ENCODE assay signal across 20 mouse cellular contexts in genomic region chr17:8138116-8138515, GRCm38 (mm10). TPM values are rescaled to one million over a fixed set of nuclear protein-coding genes. Genes with fewer than 3 reads are reported as not detected.
"Had no signal": no experiment of that assay in that cellular context is flagged by ENCODE, and none has a peak within 500 bp of the region (broad histone marks: within the 10 kb centered on the region; RNA-seq: fewer than 3 reads in every experiment).

No protein-coding gene starts in this region.

RNA-seq across cellular contexts. Expression of gene Gm49673, which starts 9.5 kb away (rescaled TPM):
- total RNA-seq: left cerebral cortex, postnatal 4 days; liver, adult 2 months; megakaryocyte progenitor cell, adult 5-6 weeks; megakaryocyte, adult 5-6 weeks; megakaryocyte-erythroid progenitor cell, adult 5-6 weeks had no signal
- polyA plus RNA-seq: limb, embryonic 10.5 days; limb, embryonic 12.5 days; limb, embryonic 15.5 days; liver, embryonic 12.5 days; liver, embryonic 13.5 days; liver, embryonic 15.5 days; liver, embryonic 16.5 days; liver, postnatal 0 days; lung, embryonic 14.5 days; lung, embryonic 16.5 days; macrophage; midbrain, embryonic 11.5 days; midbrain, embryonic 12.5 days; midbrain, embryonic 14.5 days; midbrain, embryonic 16.5 days had no signal
